Mouse (Mus musculus) frontal cortex, adult (tissue): ENCODE measurements at regions not wholly inside any gene's neighbourhood (a gene's known extent, or its start where the extent isn't known, plus 50 kb on each side); places are given as distances from the start of the nearest gene placed in this dataset.
"Not testable (repeated sequence)": the region's sequence is repeated elsewhere in the genome, so short reads cannot be mapped to it uniquely, and the experiment has no call there.

Source experiments
- ATAC-seq: cut with Nextera tagmentation; 2 replicates; pipeline ENCODE4 v1.9.2; 2017; ENCODE audit warnings: mild to moderate bottlenecking, moderate library complexity, mixed read lengths; ENCODE audit not compliant: low TSS enrichment

DNA sequence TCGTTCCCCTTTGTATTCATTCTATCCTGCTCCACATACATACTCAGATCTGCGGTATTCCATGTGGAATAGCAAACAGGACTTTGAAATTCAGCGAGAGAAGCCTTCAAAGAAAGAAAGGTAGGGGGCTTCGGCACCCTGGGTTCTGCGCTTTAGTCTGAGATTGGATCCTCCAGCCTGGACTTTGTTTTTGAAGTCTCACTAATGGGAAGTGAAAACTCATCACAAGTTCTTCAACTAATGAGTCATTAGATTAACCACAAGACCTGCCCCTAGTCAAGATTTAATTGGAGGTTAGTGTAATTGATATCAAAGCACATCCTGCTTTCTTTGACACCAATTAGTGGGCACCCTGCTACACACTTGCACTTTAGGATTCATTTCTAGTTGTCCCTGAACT lies 492.5 kb upstream of the Zfp960 start:
- ATAC-seq: no peak

DNA sequence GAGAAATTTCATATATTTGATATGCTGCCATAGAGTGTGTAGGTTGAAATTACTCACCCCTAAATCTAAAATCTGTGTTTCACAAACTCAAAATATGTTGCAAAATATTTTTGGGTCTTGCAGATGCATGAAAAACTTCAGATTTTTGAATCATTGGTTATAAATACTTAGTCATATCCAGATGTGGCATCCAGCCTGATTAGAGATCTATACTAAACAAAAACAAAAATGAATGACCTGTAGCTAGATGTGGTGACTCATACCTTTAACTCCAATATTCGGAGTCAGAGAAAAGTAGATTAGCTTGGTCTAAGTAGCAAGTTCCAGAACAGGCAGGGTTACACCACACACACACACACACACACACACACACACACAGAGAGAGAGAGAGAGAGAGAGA lies 475.1 kb upstream of the Zfp960 start:
- no peak for ATAC-seq

DNA sequence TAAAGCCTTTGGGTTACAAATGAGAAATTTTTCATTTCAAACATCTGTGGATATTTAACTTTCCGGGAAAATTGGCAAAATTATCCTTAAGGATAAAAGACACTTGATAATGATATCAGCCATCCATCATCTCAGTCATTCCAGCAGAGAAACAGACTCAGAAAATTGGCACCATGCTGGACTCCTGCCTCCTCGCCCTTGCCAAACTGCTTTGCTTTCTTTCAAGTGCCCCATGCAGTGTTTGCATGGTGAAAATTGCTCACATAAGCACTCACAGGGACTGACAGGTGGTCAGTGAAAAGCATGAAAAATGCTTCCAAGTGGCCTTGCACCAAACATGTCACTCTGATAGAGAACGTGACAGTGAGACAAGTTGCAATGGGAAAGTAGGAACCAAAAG lies 464.2 kb upstream of the Zfp960 start:
- no peak for ATAC-seq

- ATAC-seq: no peak
These were observed 451.4 kb upstream of the Zfp960 start for GRCm38 (mm10) chr17:16612405-16612979.

DNA sequence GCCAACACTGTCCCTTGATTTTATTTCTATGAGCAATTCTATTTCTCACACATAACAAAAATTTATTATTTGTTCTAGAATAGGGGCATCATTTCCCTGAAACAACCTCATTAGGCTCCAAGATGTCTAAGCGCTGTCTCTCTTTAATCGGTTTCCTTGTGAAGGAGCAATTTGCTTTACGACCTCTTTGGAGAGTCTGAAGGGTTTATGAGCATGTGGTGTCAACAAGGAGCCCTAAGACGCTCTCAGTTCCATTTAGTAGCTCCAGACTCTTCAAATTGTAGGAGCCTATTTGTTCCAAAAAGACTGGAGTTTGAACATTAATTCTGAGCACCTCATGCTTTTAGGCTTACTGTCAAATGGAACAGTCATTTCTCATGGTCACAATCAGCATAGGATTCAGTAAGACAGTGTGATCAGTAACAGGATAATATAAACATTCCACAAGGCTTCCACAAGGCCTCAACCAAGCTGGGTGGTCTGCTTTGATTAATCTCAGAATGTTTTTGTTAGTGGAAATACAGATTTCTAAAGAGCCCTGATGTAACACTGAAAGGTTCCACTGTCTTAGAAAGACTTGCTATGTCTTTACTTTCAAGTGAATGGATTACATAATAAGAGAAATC lies 441.9 kb upstream of the Zfp960 start:
- no peak for ATAC-seq

DNA sequence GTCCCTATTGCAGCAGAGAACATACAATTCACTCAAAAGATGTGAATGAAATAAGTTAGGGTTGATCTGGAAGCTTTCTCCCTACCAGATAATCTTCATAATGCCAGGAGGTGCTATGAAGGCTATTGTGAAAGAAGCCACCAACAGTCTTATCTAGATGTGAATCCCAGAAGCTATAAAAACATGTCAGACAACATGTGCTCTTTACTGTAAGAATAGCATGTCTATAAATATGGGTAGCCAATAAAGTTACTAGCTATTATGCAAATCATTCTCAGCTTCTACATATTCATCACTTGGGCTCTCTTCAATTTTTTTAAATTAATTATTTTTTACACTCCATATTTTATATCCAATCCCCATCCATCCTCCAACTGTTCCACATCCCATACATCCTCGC lies 434.1 kb upstream of the Zfp960 start:
- ATAC-seq: peak; percentile 64; the same call in 1 of the 2 replicates

DNA sequence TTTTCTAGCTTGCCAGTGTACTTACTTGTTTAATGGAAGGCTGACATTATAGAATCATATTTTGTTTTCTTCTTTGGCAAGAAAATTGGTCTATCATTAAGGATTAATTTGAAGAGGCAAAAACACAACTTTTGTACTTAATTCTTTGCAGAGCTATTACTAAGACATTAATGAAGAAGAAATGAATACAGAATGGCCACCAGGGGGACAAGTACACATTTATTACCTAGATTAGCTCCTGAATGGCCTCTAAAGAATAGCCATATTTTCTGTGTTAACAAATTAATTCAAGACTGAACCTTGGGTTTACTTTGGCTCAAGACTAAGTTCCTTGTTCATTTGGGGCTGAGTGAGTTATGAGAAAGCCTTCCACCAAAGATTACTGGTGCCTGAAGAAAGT lies 430.5 kb upstream of the Zfp960 start:
- ATAC-seq: no peak

GRCm38 (mm10) chr17:16637463-16637862 lies 426.4 kb upstream of the Zfp960 start:
- ATAC-seq: no peak

DNA sequence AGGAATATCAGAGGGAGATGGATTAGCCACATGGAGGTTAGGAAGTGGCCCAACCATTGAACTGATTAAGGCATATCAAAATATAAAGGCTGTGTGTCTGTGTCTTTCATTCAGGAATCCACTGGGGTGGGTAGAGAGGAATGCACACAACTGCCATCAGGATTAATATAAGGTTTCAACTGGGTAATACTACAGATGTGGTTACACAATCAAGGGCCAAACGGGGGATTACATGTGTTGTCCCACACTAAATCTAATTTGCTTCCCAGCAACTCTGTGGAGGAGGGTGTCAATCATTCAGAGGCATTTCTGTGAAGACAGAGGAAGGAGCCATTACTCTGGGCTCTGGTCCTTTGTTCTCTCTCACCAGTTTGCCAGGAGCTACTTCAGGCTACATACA lies 416.0 kb upstream of the Zfp960 start:
- ATAC-seq: no peak

- peak; percentile 81 for ATAC-seq
These were observed 398.7 kb upstream of the Zfp960 start for GRCm38 (mm10) chr17:16665253-16665652.

GRCm38 (mm10) chr17:16667606-16668005 lies 396.3 kb upstream of the Zfp960 start:
- ATAC-seq: peak; percentile 67; the same call in 1 of the 2 replicates

GRCm38 (mm10) chr17:16704199-16704598 lies 359.7 kb upstream of the Zfp960 start:
- no peak for ATAC-seq

GRCm38 (mm10) chr17:16705890-16706289 lies 358.0 kb upstream of the Zfp960 start:
- no peak for ATAC-seq

DNA sequence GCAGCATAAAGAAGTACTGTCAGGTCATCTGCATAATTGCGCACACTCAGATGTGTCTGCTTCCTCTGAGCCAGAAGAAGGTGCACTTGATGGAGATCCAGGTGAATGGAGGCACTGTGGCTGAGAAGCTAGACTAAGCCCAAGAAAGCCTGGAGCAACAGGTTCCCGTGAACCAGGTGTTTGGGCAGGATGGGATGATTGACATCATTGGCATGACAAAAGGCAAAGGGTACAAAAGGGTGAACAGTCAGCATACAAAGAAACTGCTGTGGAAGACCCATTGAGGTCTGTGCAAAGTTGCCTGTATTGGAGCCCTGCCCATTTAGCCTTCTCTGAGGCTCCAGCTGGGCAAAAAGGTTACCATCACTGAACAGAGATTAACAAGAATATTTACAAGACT lies 337.0 kb upstream of the Zfp960 start:
- no peak for ATAC-seq

GRCm38 (mm10) chr17:16753090-16753489 lies 310.8 kb upstream of the Zfp960 start:
- no peak for ATAC-seq

DNA sequence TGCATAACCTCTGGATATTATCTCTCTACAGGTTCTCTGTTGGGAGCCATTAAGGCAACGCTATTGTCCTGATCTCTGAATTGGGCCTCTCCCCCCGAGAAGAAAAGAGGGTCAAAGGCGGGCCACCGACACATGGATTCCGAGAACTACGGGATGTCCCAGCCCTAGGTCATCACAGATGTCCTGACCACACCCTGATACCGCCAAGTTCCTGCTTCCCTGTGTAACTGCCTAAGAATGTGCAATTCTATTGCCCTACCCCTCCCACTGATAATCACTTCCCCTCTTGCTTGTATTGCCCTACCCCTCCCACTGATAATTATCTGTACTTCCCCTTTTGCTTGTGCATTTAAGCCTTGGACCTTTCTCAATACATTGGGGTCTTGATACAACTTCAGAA lies 293.3 kb upstream of the Zfp960 start:
- not testable (repeated sequence) for ATAC-seq

GRCm38 (mm10) chr17:16798316-16798715 lies 265.6 kb upstream of the Zfp960 start:
- no peak for ATAC-seq

DNA sequence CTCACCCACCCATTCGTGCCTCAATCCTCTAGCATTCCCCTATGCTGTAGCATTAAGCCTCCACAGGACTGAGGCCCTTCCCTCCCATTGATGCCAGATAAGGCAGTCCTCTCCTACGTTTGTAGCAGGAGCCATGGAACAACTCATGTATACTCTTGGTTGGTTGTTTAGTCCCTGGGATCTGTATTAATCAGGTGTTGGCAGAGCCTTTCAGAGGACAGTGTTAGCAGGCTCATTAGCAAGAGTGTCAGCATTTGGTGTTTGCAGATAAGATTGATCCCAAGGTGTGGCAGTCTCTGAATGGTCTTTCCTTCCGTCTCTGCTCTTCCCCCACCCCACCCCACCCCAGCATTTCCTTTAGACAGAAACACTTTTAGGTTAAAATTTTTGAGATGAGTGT lies 258.9 kb upstream of the Zfp960 start:
- ATAC-seq: no peak

DNA sequence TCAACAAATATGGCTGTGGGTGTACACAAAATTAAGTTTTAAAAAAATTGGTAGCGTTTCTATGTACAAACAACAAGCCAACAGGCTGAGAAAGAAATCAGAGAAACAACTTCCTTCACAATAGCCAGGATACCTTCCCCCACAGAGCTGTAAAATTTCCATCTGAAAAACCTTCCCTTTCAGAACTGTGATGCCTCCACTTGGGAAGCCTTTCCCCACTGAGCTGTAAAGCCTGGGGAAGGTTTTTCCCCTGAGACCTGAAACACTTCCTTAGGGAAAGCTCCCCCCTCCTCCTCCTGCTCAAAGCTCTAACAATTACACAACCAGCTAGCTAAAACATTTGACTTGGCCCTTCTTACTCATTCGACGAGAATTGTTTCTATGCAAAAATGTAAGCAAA lies 245.5 kb upstream of the Zfp960 start:
- no peak for ATAC-seq

DNA sequence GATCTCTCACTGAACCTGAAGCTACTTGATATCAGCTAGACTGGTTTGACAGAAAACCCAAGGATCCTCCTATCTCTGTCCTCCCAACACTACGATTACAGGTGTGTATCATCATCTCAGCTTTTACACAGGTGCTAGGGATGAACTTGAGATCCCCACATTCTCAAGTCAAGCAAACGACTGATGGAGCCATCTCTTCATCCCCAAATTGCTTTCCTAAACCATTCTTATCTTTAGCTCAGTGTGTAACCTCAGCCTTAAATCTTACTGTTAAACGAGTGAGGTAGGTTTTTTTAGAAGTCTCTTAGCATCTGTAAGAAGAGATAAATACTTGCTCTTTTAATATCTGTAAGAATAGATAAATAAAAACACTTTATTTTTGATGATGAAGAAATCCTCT lies 242.2 kb upstream of the Zfp960 start:
- ATAC-seq: no peak

DNA sequence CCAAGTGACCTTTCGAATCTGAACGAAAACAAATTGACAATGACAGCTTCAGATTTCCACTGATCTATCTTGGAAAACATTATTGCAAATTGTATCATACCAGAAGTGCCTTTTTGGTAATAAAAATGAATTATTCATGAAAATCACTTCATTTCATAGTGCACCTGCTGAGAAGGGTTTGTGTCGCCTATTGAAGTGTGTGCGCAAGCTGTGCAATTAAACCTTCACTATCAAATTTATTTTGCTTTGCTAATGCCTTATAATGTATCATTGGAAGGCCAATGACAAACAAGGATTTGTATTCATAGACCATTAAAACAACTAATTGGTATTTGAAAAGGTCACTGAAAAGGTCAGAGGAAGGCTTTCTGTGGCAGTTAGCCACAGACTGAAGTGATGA lies 224.8 kb upstream of the Zfp960 start:
- no peak for ATAC-seq

DNA sequence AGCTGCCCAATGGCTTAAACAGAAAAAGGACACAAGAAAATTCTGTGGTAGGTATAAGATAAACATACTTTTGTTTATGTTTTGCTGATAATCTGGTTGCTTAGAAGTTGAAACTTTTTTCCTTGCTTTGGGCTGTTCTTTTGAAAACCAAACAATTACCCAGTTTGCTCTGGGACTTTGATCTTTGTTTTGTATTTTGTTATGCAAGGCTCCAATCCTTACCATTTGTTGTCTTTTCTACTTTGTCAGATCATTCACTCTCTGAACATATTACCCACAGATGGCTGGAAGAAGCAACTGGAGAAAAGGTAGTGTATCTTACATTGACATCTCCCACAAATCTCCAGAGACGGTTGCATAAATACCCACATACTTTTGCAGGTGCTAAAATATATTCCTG lies 203.1 kb upstream of the Zfp960 start:
- ATAC-seq: no peak

DNA sequence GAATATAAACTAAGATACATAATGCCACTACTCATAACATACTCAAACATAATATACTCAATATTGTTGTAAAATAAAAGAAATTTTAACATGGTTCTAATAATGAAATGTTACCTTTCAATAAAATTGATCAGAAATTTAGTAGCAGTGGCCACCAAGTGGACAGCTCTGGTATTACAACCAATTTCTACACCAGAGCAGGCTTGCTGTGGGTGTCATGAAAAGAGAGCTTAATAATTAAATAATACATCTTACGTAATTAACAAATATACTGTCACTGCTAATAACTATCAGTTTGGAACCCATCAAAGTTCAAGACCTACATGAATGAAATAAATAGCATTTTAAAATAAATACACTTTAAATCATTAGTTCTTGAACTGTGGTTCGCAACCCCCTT lies 163.1 kb upstream of the Zfp960 start:
- no peak for ATAC-seq

- ATAC-seq: no peak
These were observed 145.7 kb upstream of the Zfp960 start for GRCm38 (mm10) chr17:16918191-16918590.
